22 mouse cellular contexts compared by ENCODE assay signal in genomic region chr6:51156836-51157370, GRCm38 (mm10).
DNase-seq lines count a peak whose midpoint lies in the region; ATAC-seq and TF ChIP-seq lines count a peak whose summit lies in the region.
"Had no signal": no experiment of that assay in that cellular context is flagged by ENCODE, and none has a peak within 500 bp of the region (broad histone marks: within the 10 kb centered on the region; RNA-seq: fewer than 3 reads in every experiment).

No protein-coding gene starts in this region.

- ATAC-seq in heart, embryonic 15.5 days (replicated peaks; ENCODE audit: insufficient number of reproducible peaks, insufficient read depth, low FRiP score, low read depth): no peak
- ATAC-seq in midbrain, embryonic 11.5 days (ENCODE audit: low FRiP score): no peak
- no peak for ATAC-seq in stomach, postnatal 0 days (ENCODE audit: low FRiP score, low TSS enrichment)
- ATAC-seq in erythroid progenitor cell, adult 5-6 weeks (replicated peaks; ENCODE audit: low FRiP score, poor library complexity, severe bottlenecking): no peak
- ATAC-seq: liver, embryonic 12.5 days; Patski had no signal

- intact Hi-C loops in heart, postnatal 25 days (cut with DNase I): no loop called here

- no peak for TF ChIP-seq CTCF in stomach, postnatal 0 days (IDR thresholded peaks at IDR 0.05; ENCODE audit: low read depth)

- no peaks in the 10 kb centered on the region for H3K9me3 ChIP-seq in heart, embryonic 15.5 days (replicated peaks)
- no peaks in the 10 kb centered on the region for H3K9me3 ChIP-seq in midbrain, embryonic 10.5 days (replicated peaks)
- no peaks in the 10 kb centered on the region for H3K9me3 ChIP-seq in midbrain, embryonic 11.5 days (ENCODE audit: control insufficient read depth, low read length)
- H3K9me3 ChIP-seq in stomach, postnatal 0 days (ENCODE audit: control insufficient read depth, low read length): no peaks in the 10 kb centered on the region
- H3K9me3 ChIP-seq: limb, embryonic 13.5 days; liver, embryonic 12.5 days; midbrain, embryonic 12.5 days; neural tube, embryonic 15.5 days had no signal

- no peak for TF ChIP-seq EP300 in stomach, postnatal 0 days (optimal IDR thresholded peaks at IDR 0.05)

- H3K4me2 ChIP-seq in heart, embryonic 15.5 days: no peak overlapping the region
- H3K4me2 ChIP-seq in midbrain, embryonic 11.5 days: no peak overlapping the region
- H3K4me2 ChIP-seq in stomach, postnatal 0 days (replicated peaks; ENCODE audit: low read depth): no peak overlapping the region
- H3K4me2 ChIP-seq: hindbrain, embryonic 14.5 days; limb, embryonic 13.5 days; liver, embryonic 12.5 days; midbrain, embryonic 12.5 days; neural tube, embryonic 15.5 days had no signal

- no peaks in the 10 kb centered on the region for H3K36me3 ChIP-seq in heart, embryonic 15.5 days
- H3K36me3 ChIP-seq in midbrain, embryonic 10.5 days: no peaks in the 10 kb centered on the region
- no peaks in the 10 kb centered on the region for H3K36me3 ChIP-seq in midbrain, embryonic 11.5 days (ENCODE audit: control insufficient read depth, insufficient read depth, low read length)
- no peaks in the 10 kb centered on the region for H3K36me3 ChIP-seq in stomach, postnatal 0 days (ENCODE audit: control insufficient read depth, insufficient read depth, low read length)
- H3K36me3 ChIP-seq: limb, embryonic 13.5 days; liver, embryonic 12.5 days; midbrain, embryonic 12.5 days; neural tube, embryonic 15.5 days had no signal

- whole genome bisulfite sequencing in heart, embryonic 15.5 days: 51% methylated on average over 8 of the region's 8 CpGs
- WGBS in midbrain, embryonic 10.5 days: 78% methylated on average over 8 of the region's 8 CpGs
- WGBS in midbrain, embryonic 11.5 days: 81% methylated on average over 8 of the region's 8 CpGs
- WGBS in stomach, postnatal 0 days: 38% methylated on average over 8 of the region's 8 CpGs

- DNase-seq in adrenal gland, postnatal 14 days: peak; percentile 38
- no peak for DNase-seq in adrenal gland, postnatal 4 days (ENCODE audit: low spot score in 2 of 2)
- DNase-seq in heart, postnatal 25 days (ENCODE audit: low spot score): no peak
- DNase-seq in midbrain, embryonic 10.5 days (ENCODE audit: low spot score): no peak
- no peak for DNase-seq in midbrain, embryonic 11.5 days (ENCODE audit: low spot score, missing footprints)
- no peak for DNase-seq in stomach, postnatal 0 days (ENCODE audit: low spot score)
- DNase-seq: cerebellum, postnatal 25 days; gastrocnemius, postnatal 36 days; heart, postnatal 36 days; kidney, adult 2 months; kidney, postnatal 14 days; lung, adult 18-20 months; right cerebral cortex, adult 18-20 months; right cerebral cortex, postnatal 4 days had no signal

- H3K4me3 ChIP-seq in heart, embryonic 15.5 days: no peak overlapping the region
- no peak overlapping the region for H3K4me3 ChIP-seq in midbrain, embryonic 10.5 days
- H3K4me3 ChIP-seq in midbrain, embryonic 11.5 days (ENCODE audit: low read depth, low read length): no peak overlapping the region
- no peak overlapping the region for H3K4me3 ChIP-seq in stomach, postnatal 0 days (ENCODE audit: low read depth, low read length)
- H3K4me3 ChIP-seq: limb, embryonic 13.5 days; liver, embryonic 12.5 days; midbrain, embryonic 12.5 days; neural tube, embryonic 15.5 days had no signal

- H3K9ac ChIP-seq in heart, embryonic 15.5 days: no peak overlapping the region
- H3K9ac ChIP-seq in midbrain, embryonic 11.5 days (ENCODE audit: low read length): no peak overlapping the region
- no peak overlapping the region for H3K9ac ChIP-seq in stomach, postnatal 0 days (ENCODE audit: low read length)
- H3K9ac ChIP-seq: hindbrain, embryonic 14.5 days; limb, embryonic 13.5 days; liver, embryonic 12.5 days; midbrain, embryonic 12.5 days; neural tube, embryonic 15.5 days had no signal

- H3K27ac ChIP-seq in heart, embryonic 15.5 days: peak overlapping the region; percentile 43; the same call in 1 of the 2 replicates
- H3K27ac ChIP-seq in midbrain, embryonic 10.5 days (replicated peaks): 0 out of 2 replicates have a peak overlapping the region, but pooled peaks have one; percentile 10
- no peak overlapping the region for H3K27ac ChIP-seq in midbrain, embryonic 11.5 days (ENCODE audit: low read depth, low read length)
- peak overlapping the region; percentile 70 for H3K27ac ChIP-seq in stomach, postnatal 0 days (replicated peaks)
- H3K27ac ChIP-seq: hindbrain, embryonic 14.5 days; limb, embryonic 13.5 days; liver, embryonic 12.5 days; midbrain, embryonic 12.5 days; neural tube, embryonic 15.5 days had no signal

- no peaks in the 10 kb centered on the region for H3K27me3 ChIP-seq in heart, embryonic 15.5 days
- no peaks in the 10 kb centered on the region for H3K27me3 ChIP-seq in midbrain, embryonic 10.5 days (ENCODE audit: low read depth, poor library complexity, severe bottlenecking)
- H3K27me3 ChIP-seq in midbrain, embryonic 11.5 days (ENCODE audit: control insufficient read depth, insufficient read depth, low read length): no peaks in the 10 kb centered on the region
- H3K27me3 ChIP-seq in stomach, postnatal 0 days (ENCODE audit: control insufficient read depth, insufficient read depth, low read length): no peaks in the 10 kb centered on the region
- H3K27me3 ChIP-seq: liver, embryonic 12.5 days; midbrain, embryonic 12.5 days; neural tube, embryonic 15.5 days; Patski had no signal

- H3K4me1 ChIP-seq in heart, embryonic 15.5 days (replicated peaks): peaks cover 13% of the 10 kb centered on the region
- H3K4me1 ChIP-seq in midbrain, embryonic 10.5 days: peaks cover 11% of the 10 kb centered on the region
- 0 out of 2 replicates have a peak, but pooled peaks cover 2% of the 10 kb centered on the region for H3K4me1 ChIP-seq in midbrain, embryonic 11.5 days (ENCODE audit: control insufficient read depth, insufficient read depth, low read length)
- no peaks in the 10 kb centered on the region for H3K4me1 ChIP-seq in stomach, postnatal 0 days (replicated peaks; ENCODE audit: control insufficient read depth, insufficient read depth)
- H3K4me1 ChIP-seq: liver, embryonic 12.5 days had no signal
